Mouse (Mus musculus) Patski (cell line): ENCODE results near the gene Gm21969. TPM values are rescaled to one million over a fixed set of nuclear protein-coding genes. Genes with fewer than 3 reads are reported as not detected.
A peak's percentile ranks its signal among the peaks of the same experiment; 100 is the strongest.

Experiments used
- ATAC-seq: fragments of 100-300 bp; one replicate; pipeline ENCODE4 v1.8.0; 2021
- CTCF ChIA-PET: fragments of 350-600 bp; sonication (Branson Sonifier 250); formaldehyde crosslinking; loops from one replicate; lab custom pipeline; 2022; ENCODE audit warnings: inconsistent platforms; lab: Charles Lee
- POLR2A ChIA-PET: fragments of 350-600 bp; sonication (Branson Sonifier 250); formaldehyde crosslinking; loops from one replicate; lab custom pipeline; 2022; ENCODE audit warnings: antibody characterized with exemption, inconsistent platforms; lab: Charles Lee
- DNase-seq: peaks from one replicate; pipeline ENCODE4 v3.0.0-alpha.2; 2011; ENCODE audit warnings: low read depth, low spot score
- H3K27me3 ChIP-seq: fragments of 371-371 bp; one replicate; pipeline ENCODE4 v1.5.1; 2021
- CTCF ChIP-seq: fragments of 100-300 bp; IDR thresholded peaks from one replicate; pipeline ENCODE4 v1.5.1; 2021
- in situ Hi-C: fragments of 300-500 bp; cut with MboI; formaldehyde crosslinking; loops from 3 replicates; pipeline ENCODE4 v1.11.1; 2018; ENCODE audit warnings: low pct_unique_long_range_greater_than_20kb, mixed read lengths
- polyA plus RNA-seq: library from polyadenylated mRNA; unstranded; gene quantifications from one replicate; pipeline ENCODE4 v1.2.3, GENCODE M21; 2021

Gene Gm21969
- polyA plus RNA-seq, 1 experiment from 2014 or later: not detected

- TF ChIP-seq CTCF: no peak
- no peak for ATAC-seq
- CTCF ChIA-PET: no interaction called here
- DNase-seq: no peak
- POLR2A ChIA-PET: no interaction called here
- no peaks in the 10 kb centered on the region for H3K27me3 ChIP-seq
- in situ Hi-C loops: no loop called here
Observed at GRCm38 (mm10) chr4:139641829-139642425, 38.9 kb downstream of the Gm21969 start.

DNA sequence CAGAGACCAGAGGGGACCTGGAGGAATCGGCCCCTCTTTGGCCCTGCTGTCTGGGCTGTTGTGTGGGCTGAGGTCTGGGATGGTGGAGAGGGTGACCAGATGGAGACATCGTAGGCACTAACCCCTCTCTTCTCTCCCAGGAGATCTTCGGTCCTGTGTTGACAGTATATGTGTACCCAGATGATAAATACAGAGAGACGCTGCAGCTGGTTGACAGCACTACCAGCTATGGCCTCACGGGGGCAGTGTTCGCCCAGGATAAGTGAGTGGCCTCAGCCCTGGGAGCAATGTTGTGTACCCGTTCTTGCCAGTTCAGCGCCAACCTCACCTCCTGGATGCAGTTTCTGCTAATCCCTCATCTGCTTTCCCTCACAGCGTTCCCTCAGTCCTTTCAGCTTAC lies 41.0 kb downstream of the Gm21969 start:
- no peak for TF ChIP-seq CTCF
- in situ Hi-C loops: no loop called here
- ChIA-PET CTCF (interaction anchor here (0.7 to 2.3 kb wide), 13 partner anchors 10 to 217 kb away, joined by 3 to 26 read pairs (median 3); no protein-coding TSS in a partner anchor), POLR2A (interaction anchor here (1.5 kb wide), 1 partner anchor 24 kb away, joined by 4 read pairs; no protein-coding TSS in a partner anchor)
- ATAC-seq: no peak
- H3K27me3 ChIP-seq: no peaks in the 10 kb centered on the region
- no peak for DNase-seq

DNA sequence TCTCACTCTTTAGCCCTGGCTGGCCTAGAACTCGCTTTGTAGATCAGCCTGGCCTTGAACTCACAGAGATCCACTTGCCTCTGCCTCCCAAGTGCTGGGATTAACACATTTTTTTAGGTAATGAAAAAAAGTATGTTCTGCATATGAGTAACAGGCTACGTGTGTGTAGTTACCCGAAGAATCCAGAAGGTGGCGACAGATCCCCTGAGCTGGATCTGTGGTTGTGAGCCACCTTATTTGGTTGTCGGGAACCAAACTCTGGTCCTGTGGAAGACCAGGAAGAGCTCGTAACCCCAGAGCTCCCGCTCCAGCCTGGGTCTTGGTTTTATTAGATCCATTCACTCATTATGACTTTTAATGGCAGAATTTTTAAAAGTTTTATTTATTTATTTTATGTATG lies 43.9 kb downstream of the Gm21969 start:
- POLR2A ChIA-PET: interaction anchor here (0.8 kb wide), 1 partner anchor 16 kb away, joined by 3 read pairs; no protein-coding TSS in a partner anchor
- in situ Hi-C loops: loop anchor here (5.0 kb wide), 1 partner anchor 210 kb away; no protein-coding TSS in a partner anchor
- CTCF ChIA-PET: interaction anchor here (1.0 to 2.2 kb wide), 7 partner anchors 10 to 214 kb away, joined by 3 to 12 read pairs (median 3); no protein-coding TSS in a partner anchor
- H3K27me3 ChIP-seq: no peaks in the 10 kb centered on the region
- no peak for TF ChIP-seq CTCF
- DNase-seq (no peak), ATAC-seq (no peak)

- no peak for TF ChIP-seq CTCF
- ChIA-PET POLR2A (no interaction called here), CTCF (no interaction called here)
- H3K27me3 ChIP-seq: no peaks in the 10 kb centered on the region
- ATAC-seq: no peak
- in situ Hi-C loops: no loop called here
- no peak for DNase-seq
Observed at GRCm38 (mm10) chr4:139650086-139650743, 47.2 kb downstream of the Gm21969 start.

GRCm38 (mm10) chr4:139650907-139651306 lies 47.9 kb downstream of the Gm21969 start:
- ATAC-seq: no peak
- in situ Hi-C loops: no loop called here
- CTCF ChIA-PET: no interaction called here
- no peak for DNase-seq
- POLR2A ChIA-PET: no interaction called here
- H3K27me3 ChIP-seq: no peaks in the 10 kb centered on the region
- TF ChIP-seq CTCF: no peak

DNA sequence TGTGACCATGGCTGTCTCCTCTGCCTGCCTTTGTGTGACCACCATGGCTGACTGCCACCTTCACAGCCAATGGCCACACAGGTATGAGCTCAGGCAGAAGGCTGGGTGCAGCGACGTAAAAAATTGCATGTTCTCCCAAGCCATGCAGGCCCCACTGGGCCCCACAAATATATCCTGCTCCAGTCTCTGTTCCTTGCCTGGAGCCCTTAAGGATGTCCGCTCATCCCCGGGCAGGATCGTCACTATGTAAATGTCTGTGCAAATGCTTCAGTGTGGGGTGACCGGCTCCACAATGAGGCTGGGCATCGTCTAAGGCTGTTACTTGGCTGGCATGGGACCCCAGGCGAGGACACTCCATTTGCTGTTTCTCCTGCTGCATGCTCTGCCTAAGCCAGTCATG lies 50.3 kb downstream of the Gm21969 start, which contains the start of gene Tas1r2:
Tas1r2 (plus strand) TSS at position 301 of the 400 bp plus-strand sequence.
- in situ Hi-C loops: no loop called here
- TF ChIP-seq CTCF: no peak
- ChIA-PET POLR2A (no interaction called here), CTCF (no interaction called here)
- ATAC-seq (no peak), DNase-seq (no peak)
- H3K27me3 ChIP-seq: no peaks in the 10 kb centered on the region

GRCm38 (mm10) chr4:139661897-139662296 lies 58.9 kb downstream of the Gm21969 start:
- ChIA-PET POLR2A (no interaction called here), CTCF (interaction anchor here (1.3 to 1.8 kb wide), 2 partner anchors 8 to 17 kb away, joined by 4 to 12 read pairs; no protein-coding TSS in a partner anchor)
- ATAC-seq (no peak), DNase-seq (no peak)
- TF ChIP-seq CTCF: no peak
- in situ Hi-C loops: no loop called here
- H3K27me3 ChIP-seq: no peaks in the 10 kb centered on the region

DNA sequence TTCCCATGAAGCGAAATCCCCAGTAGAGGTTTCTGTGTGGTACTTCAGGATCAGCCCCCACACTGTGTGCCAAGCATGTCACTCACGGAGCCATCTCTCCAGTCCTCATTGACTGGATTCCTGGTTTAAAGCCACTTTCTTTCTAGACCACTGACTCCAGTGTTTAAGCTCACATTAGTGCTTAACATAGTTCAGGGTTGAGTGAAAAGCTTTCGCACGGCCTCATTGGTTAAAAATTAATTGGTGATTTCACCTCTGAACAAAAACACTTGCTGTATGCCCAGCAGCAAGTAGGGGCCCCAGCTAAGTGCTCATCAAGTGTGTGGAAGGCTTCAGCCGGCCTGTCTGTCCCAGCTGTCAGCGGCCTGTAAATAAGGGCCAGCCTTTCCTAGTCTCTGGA lies 64.6 kb downstream of the Gm21969 start:
- in situ Hi-C loops: no loop called here
- ATAC-seq (peak; percentile 76), DNase-seq (peak; percentile 50)
- no peak for TF ChIP-seq CTCF
- ChIA-PET POLR2A (interaction anchor here (0.6 to 1.3 kb wide), 3 partner anchors 23 to 47 kb away, joined by 3 to 5 read pairs (median 4); no protein-coding TSS in a partner anchor), CTCF (interaction anchor here (2.2 to 4.5 kb wide), 2 partner anchors 21 to 23 kb away, joined by 12 to 26 read pairs; no protein-coding TSS in a partner anchor)
- no peaks in the 10 kb centered on the region for H3K27me3 ChIP-seq

GRCm38 (mm10) chr4:139669847-139670246 lies 66.9 kb downstream of the Gm21969 start:
- no peak for TF ChIP-seq CTCF
- ChIA-PET CTCF (interaction anchor here (0.8 to 4.5 kb wide), 4 partner anchors 8 to 31 kb away, joined by 3 to 26 read pairs (median 4); no protein-coding TSS in a partner anchor), POLR2A (no interaction called here)
- no peak for DNase-seq
- no peak for ATAC-seq
- no peaks in the 10 kb centered on the region for H3K27me3 ChIP-seq
- in situ Hi-C loops: no loop called here

GRCm38 (mm10) chr4:139675696-139676095 lies 72.7 kb downstream of the Gm21969 start:
- DNase-seq (no peak), ATAC-seq (no peak)
- in situ Hi-C loops: no loop called here
- CTCF ChIA-PET: no interaction called here
- POLR2A ChIA-PET: no interaction called here
- no peak for TF ChIP-seq CTCF
- no peaks in the 10 kb centered on the region for H3K27me3 ChIP-seq
